Mouse (Mus musculus) MEL (cell line): ENCODE data around the gene Ddx19a. TPM values are rescaled to one million over a fixed set of nuclear protein-coding genes. Genes with fewer than 3 reads are reported as not detected.

Experiments
- DNase-seq: peaks from one replicate; pipeline ENCODE4 v3.0.0; 2011; ENCODE audit warnings: low read depth, low spot score
- H3K27ac ChIP-seq: 2 replicates; pipeline ENCODE4 v1.5.1; 2012; ENCODE audit warnings: low read depth, mild to moderate bottlenecking, control low read depth, low read length, moderate library complexity; ENCODE audit not compliant: control insufficient read depth
- H3K27me3 ChIP-seq, 2 experiments: fragments of 150-350 bp in 1 of 2; sonication (generic) in 1 of 2; 2 replicates each; pipeline ENCODE4 v1.6.1; 2012; ENCODE audit warnings: low read length in 2 of 2, mild to moderate bottlenecking in 2 of 2, improper control_type of control experiment in 1 of 2, moderate library complexity in 1 of 2; ENCODE audit not compliant: insufficient read depth in 2 of 2, control insufficient read depth in 1 of 2
- H3K36me3 ChIP-seq, 2 experiments: 2 replicates each; pipeline ENCODE4 v1.6.1; 2012 to 2014; ENCODE audit warnings: low read length in 2 of 2, improper control_type of control experiment in 1 of 2, inconsistent platforms in 1 of 2, mild to moderate bottlenecking in 1 of 2; ENCODE audit not compliant: insufficient read depth in 2 of 2, control insufficient read depth in 1 of 2
- H3K4me1 ChIP-seq, 2 experiments: fragments of 150-350 bp in 1 of 2; sonication (generic) in 1 of 2; 2 replicates each; pipeline ENCODE4 v1.6.1; 2012; ENCODE audit warnings: low read length in 2 of 2, improper control_type of control experiment in 1 of 2, mild to moderate bottlenecking in 1 of 2; ENCODE audit not compliant: insufficient read depth in 2 of 2, control insufficient read depth in 1 of 2
- H3K4me3 ChIP-seq, 2 experiments: fragments of 150-350 bp in 1 of 2; sonication (generic) in 1 of 2; 2 replicates each; pipeline ENCODE4 v1.5.1; 2012; ENCODE audit warnings: low read depth in 2 of 2, low read length in 2 of 2, mild to moderate bottlenecking in 2 of 2, moderate library complexity in 2 of 2, control low read depth in 1 of 2, improper control_type of control experiment in 1 of 2; ENCODE audit not compliant: control insufficient read depth in 1 of 2, insufficient read depth in 1 of 2
- H3K79me2 ChIP-seq: 2 replicates; pipeline ENCODE4 v1.6.1; 2012; ENCODE audit warnings: mild to moderate bottlenecking, low read length, moderate library complexity; ENCODE audit not compliant: control insufficient read depth, poor library complexity, insufficient read depth
- H3K9ac ChIP-seq: 2 replicates; pipeline ENCODE4 v1.6.1; 2012; ENCODE audit warnings: low read depth, mild to moderate bottlenecking, control low read depth, low read length, moderate library complexity; ENCODE audit not compliant: control insufficient read depth, poor library complexity, severe bottlenecking
- H3K9me3 ChIP-seq: fragments of 150-350 bp; sonication (generic); replicated peaks from 2 replicates; pipeline ENCODE4 v1.6.1; 2012; ENCODE audit warnings: mild to moderate bottlenecking, low read length, improper control_type of control experiment, moderate library complexity; ENCODE audit not compliant: insufficient read depth
- BHLHE40 ChIP-seq: IDR thresholded peaks from 2 replicates; pipeline ENCODE4 v1.6.1; 2012; ENCODE audit warnings: low read depth, mild to moderate bottlenecking, inconsistent platforms, low read length, improper control_type of control experiment, borderline replicate concordance
- EP300 ChIP-seq, 2 experiments: IDR thresholded peaks; 2 replicates each; pipeline ENCODE4 v1.6.1; 2011; ENCODE audit warnings: improper control_type of control experiment in 2 of 2, low read length in 2 of 2, low read depth in 1 of 2, mild to moderate bottlenecking in 1 of 2
- JUND ChIP-seq: IDR thresholded peaks from 2 replicates; pipeline ENCODE4 v1.6.1; 2011; ENCODE audit warnings: low read depth, mild to moderate bottlenecking, improper control_type of control experiment, low read length
- MEF2A ChIP-seq: IDR thresholded peaks from 2 replicates; pipeline ENCODE4 v1.6.1; 2014; ENCODE audit warnings: low read depth, mild to moderate bottlenecking, inconsistent platforms, low read length, improper control_type of control experiment; ENCODE audit not compliant: poor library complexity, insufficient replicate concordance, severe bottlenecking; ENCODE audit errors: extremely low read depth
- MXI1 ChIP-seq: IDR thresholded peaks from 2 replicates; pipeline ENCODE4 v1.6.1; 2011; ENCODE audit warnings: mild to moderate bottlenecking, low read depth, low read length, improper control_type of control experiment
- MYB ChIP-seq: IDR thresholded peaks from 2 replicates; pipeline ENCODE4 v1.6.1; 2011; ENCODE audit warnings: mild to moderate bottlenecking, low read depth, low read length, improper control_type of control experiment
- POLR2A ChIP-seq, 2 experiments: IDR thresholded peaks; 2 replicates each; pipeline ENCODE4 v1.6.1; 2011 to 2012; ENCODE audit warnings: low read length in 2 of 2, mild to moderate bottlenecking in 2 of 2, control low read depth in 1 of 2, improper control_type of control experiment in 1 of 2, low read depth in 1 of 2, moderate library complexity in 1 of 2; ENCODE audit not compliant: control insufficient read depth in 1 of 2, insufficient read depth in 1 of 2, poor library complexity in 1 of 2
- POLR2AphosphoS5 ChIP-seq: IDR thresholded peaks from 2 replicates; pipeline ENCODE4 v1.6.1; 2012; ENCODE audit warnings: low read depth, borderline replicate concordance, mild to moderate bottlenecking, inconsistent platforms, low read length, moderate library complexity, mixed read lengths
- SIN3A ChIP-seq: IDR thresholded peaks from 2 replicates; pipeline ENCODE4 v1.6.1; 2012; ENCODE audit warnings: low read length, improper control_type of control experiment, inconsistent platforms
- TAL1 ChIP-seq: IDR thresholded peaks from 2 replicates; pipeline ENCODE4 v1.6.1; 2012; ENCODE audit warnings: mild to moderate bottlenecking, inconsistent platforms, low read length, moderate library complexity, mixed read lengths
- TBP ChIP-seq: IDR thresholded peaks from 2 replicates; pipeline ENCODE4 v1.8.0; 2011; ENCODE audit warnings: low read depth, low read length, improper control_type of control experiment
- UBTF ChIP-seq: IDR thresholded peaks from 2 replicates; pipeline ENCODE4 v1.6.1; 2012; ENCODE audit warnings: low read depth, mild to moderate bottlenecking, inconsistent platforms, low read length, improper control_type of control experiment, moderate library complexity, borderline replicate concordance; ENCODE audit not compliant: insufficient read depth
- USF1 ChIP-seq: IDR thresholded peaks from 2 replicates; pipeline ENCODE4 v1.6.1; 2014; ENCODE audit warnings: low read depth, mild to moderate bottlenecking, inconsistent platforms, low read length, improper control_type of control experiment, moderate library complexity
- USF2 ChIP-seq, 2 experiments: IDR thresholded peaks; 2 replicates each; pipeline ENCODE4 v1.6.1; 2011 to 2012; ENCODE audit warnings: improper control_type of control experiment in 2 of 2, low read length in 2 of 2, borderline replicate concordance in 1 of 2, inconsistent platforms in 1 of 2, low read depth in 1 of 2, mild to moderate bottlenecking in 1 of 2; ENCODE audit not compliant: insufficient read depth in 1 of 2
- ZMIZ1 ChIP-seq: IDR thresholded peaks from 2 replicates; pipeline ENCODE4 v1.6.1; 2012; ENCODE audit warnings: low read depth, mild to moderate bottlenecking, inconsistent platforms, low read length, improper control_type of control experiment, moderate library complexity
- ZNF384 ChIP-seq: IDR thresholded peaks from 2 replicates; pipeline ENCODE4 v1.6.1; 2012; ENCODE audit warnings: low read depth, mild to moderate bottlenecking, inconsistent platforms, low read length, improper control_type of control experiment
- polyA plus RNA-seq, 2 experiments: library from polyadenylated mRNA; stranded (reverse) in 1 of 2; unstranded in 1 of 2; fragments of >175 nt in 1 of 2; fragments of >200 nt in 1 of 2; gene quantifications; 2 replicates each; pipeline versions ENCODE4 v1.2.1 to v1.2.4; 2012; ENCODE audit warnings: low replicate concordance in 2 of 2, low read depth in 1 of 2; ENCODE audit not compliant: insufficient read length in 2 of 2, insufficient read depth in 1 of 2, missing spikeins in 1 of 2
- total RNA-seq: library from RNA; depleted of rRNA; stranded (reverse); fragments of 300-350 nt; gene quantifications from 2 replicates; pipeline ENCODE4 v1.2.3, GENCODE M21; 2012

Gene Ddx19a
- total and polyA plus RNA-seq, 3 experiments, result 17.0 to 168 (median 59.0) TPM

DNA sequence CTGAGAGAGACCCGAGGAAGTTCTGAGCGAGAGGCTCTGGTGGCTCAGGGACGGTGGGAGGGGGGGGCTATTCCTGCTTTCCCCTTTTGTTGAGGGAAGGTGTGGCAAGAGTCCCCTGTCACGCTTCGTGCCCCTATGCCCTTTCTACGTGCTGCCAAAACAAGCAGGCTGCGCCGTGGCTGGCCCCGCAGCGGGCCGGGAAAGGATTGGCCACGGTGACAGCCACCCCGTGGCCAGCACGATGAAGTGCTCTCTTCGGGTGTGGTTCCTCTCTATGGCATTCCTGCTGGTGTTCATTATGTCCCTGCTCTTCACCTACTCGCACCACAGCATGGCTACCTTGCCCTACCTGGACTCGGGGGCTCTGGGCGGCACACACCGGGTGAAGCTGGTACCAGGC, 40.1 kb downstream of the Ddx19a start:
- Histone ChIP-seq H3K4me1 (peaks cover 2 to 6% of the 10 kb centered on the region in 2 experiments; a peak in 2 of 4 replicates), H3K9me3 (no peaks in the 10 kb centered on the region), H3K27ac (no peak overlapping the region), H3K9ac (no peak overlapping the region), H3K36me3 (peaks cover 0 to 4% of the 10 kb centered on the region in 2 experiments; a peak in 2 of 4 replicates), H3K79me2 (no peaks in the 10 kb centered on the region), H3K27me3 (no peaks in the 10 kb centered on the region), H3K4me3 (no peak overlapping the region)
- TF ChIP-seq USF2 (IDR thresholded peaks at IDR 0.05; ENCODE audit: borderline replicate concordance in 1 of 2, insufficient read depth in 1 of 2, low read depth in 1 of 2, low read length in 2 of 2) (no peak), MXI1 (no peak), MEF2A (no peak)
- DNase-seq, result no peak

GRCm38 (mm10) chr8:110956619-110957450, 40.8 kb downstream of the Ddx19a start:
- H3K4me1 ChIP-seq, result peaks cover 2 to 6% of the 10 kb centered on the region in 2 experiments; a peak in 2 of 4 replicates
- no peaks in the 10 kb centered on the region for H3K79me2 ChIP-seq
- H3K4me3 ChIP-seq, result no peak overlapping the region
- TF ChIP-seq BHLHE40, result no peak
- TF ChIP-seq ZMIZ1, result no peak
- no peak for TF ChIP-seq EP300 (IDR thresholded peaks at IDR 0.05; ENCODE audit: low read depth in 1 of 2, low read length in 2 of 2)
- no peak for TF ChIP-seq SIN3A
- TF ChIP-seq MYB, result no peak
- TF ChIP-seq ZNF384, result no peak
- no peak for TF ChIP-seq TBP
- TF ChIP-seq TAL1, result no peak
- no peak for TF ChIP-seq UBTF
- no peak for TF ChIP-seq POLR2AphosphoS5
- TF ChIP-seq POLR2A (IDR thresholded peaks at IDR 0.05; ENCODE audit: control insufficient read depth in 1 of 2, insufficient read depth in 1 of 2, low read depth in 1 of 2, low read length in 2 of 2, poor library complexity in 1 of 2), result no peak
- TF ChIP-seq JUND, result no peak
- no peak for TF ChIP-seq USF1
- H3K27ac ChIP-seq, result no peak overlapping the region
- DNase-seq, result no peak
- no peaks in the 10 kb centered on the region for H3K27me3 ChIP-seq
- H3K9me3 ChIP-seq, result no peaks in the 10 kb centered on the region
- no peak overlapping the region for H3K9ac ChIP-seq
- peaks cover 0 to 4% of the 10 kb centered on the region in 2 experiments; a peak in 2 of 4 replicates for H3K36me3 ChIP-seq
